Mouse (Mus musculus) midbrain, embryonic 16.5 days (tissue): ENCODE results near the gene Mcf2l. TPM values are rescaled to one million over a fixed set of nuclear protein-coding genes. Genes with fewer than 3 reads are reported as not detected.

Experiments
- ATAC-seq: fragments of 200-750 bp; cut with Nextera tagmentation; 2 replicates; pipeline ENCODE4 v1.8.0; 2017; ENCODE audit warnings: moderate TSS enrichment
- H3K27ac ChIP-seq: fragments of 300-500 bp; sonication (generic); 2 replicates; pipeline ENCODE4 v1.5.1; 2014; ENCODE audit warnings: mild to moderate bottlenecking, low read length, mixed read lengths
- H3K27me3 ChIP-seq: fragments of 300-500 bp; sonication (generic); 2 replicates; pipeline ENCODE4 v1.6.1; 2014; ENCODE audit warnings: low read depth, low read length, mixed read lengths; ENCODE audit not compliant: control insufficient read depth, insufficient read depth
- H3K36me3 ChIP-seq: fragments of 300-500 bp; sonication (generic); 2 replicates; pipeline ENCODE4 v1.6.1; 2014; ENCODE audit warnings: mild to moderate bottlenecking, low read length, moderate library complexity, mixed read lengths; ENCODE audit not compliant: control insufficient read depth, insufficient read depth
- H3K4me1 ChIP-seq: fragments of 300-500 bp; sonication (generic); 2 replicates; pipeline ENCODE4 v1.6.1; 2014; ENCODE audit warnings: mild to moderate bottlenecking, low read length, mixed read lengths; ENCODE audit not compliant: control insufficient read depth, insufficient read depth
- H3K4me2 ChIP-seq: fragments of 300-500 bp; sonication (generic); 2 replicates; pipeline ENCODE4 v1.6.1; 2014; ENCODE audit warnings: mild to moderate bottlenecking, low read length, mixed read lengths
- H3K4me3 ChIP-seq: fragments of 300-500 bp; sonication (generic); 2 replicates; pipeline ENCODE4 v1.5.1; 2014; ENCODE audit warnings: low read depth, mild to moderate bottlenecking, low read length, moderate library complexity, mixed read lengths
- H3K9ac ChIP-seq: fragments of 300-500 bp; sonication (generic); 2 replicates; pipeline ENCODE4 v1.6.1; 2014; ENCODE audit warnings: low read depth, low read length, mixed read lengths
- H3K9me3 ChIP-seq: fragments of 300-500 bp; sonication (generic); replicated peaks from 2 replicates; pipeline ENCODE4 v1.6.1; 2014; ENCODE audit warnings: mild to moderate bottlenecking, low read length, mixed read lengths; ENCODE audit not compliant: control insufficient read depth, poor library complexity, severe bottlenecking
- WGBS: fragments of 180-500 bp; shearing (Covaris S2); extraction: QIAGEN DNeasy Blood & Tissue Kit; methylation state at CpG from one replicate; pipeline ENCODE4 v1.1.7; 2014; 5-methylcytosine and 5-hydroxymethylcytosine counted together
- polyA plus RNA-seq: library from polyadenylated mRNA; unstranded; fragments of >200 nt; fragmentation: Nextera tagmentation; extraction: Ambion mirVana; gene quantifications from 2 replicates; pipeline ENCODE4 v1.2.1, GENCODE M21; 2015

Mcf2l gene
- polyA plus RNA-seq, 1 experiment from 2014 or later, result 190 TPM

DNA sequence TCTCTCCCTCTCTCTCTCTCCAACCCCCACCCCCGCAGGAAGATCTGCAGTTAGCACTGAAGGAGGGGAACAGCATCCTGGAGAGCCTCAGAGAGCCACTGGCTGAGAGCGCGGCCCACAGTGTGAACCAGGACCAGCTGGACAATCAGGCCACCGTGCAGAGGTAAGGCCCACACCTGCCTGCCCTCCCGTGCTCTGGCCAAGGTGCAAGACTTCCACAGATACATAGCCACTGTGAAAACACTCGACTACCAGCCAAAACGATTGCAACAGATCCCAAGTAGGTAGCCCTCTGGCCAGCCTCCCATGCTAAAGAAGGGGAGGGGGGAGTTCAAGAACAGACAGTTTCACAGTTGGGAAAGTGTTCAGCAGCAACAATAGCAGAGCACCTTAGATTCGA, 124.7 kb downstream of the Mcf2l start:
- no peak for ATAC-seq
- Histone ChIP-seq H3K9ac (no peak overlapping the region), H3K27me3 (no peaks in the 10 kb centered on the region), H3K4me3 (no peak overlapping the region), H3K4me2 (no peak overlapping the region), H3K27ac (no peak overlapping the region), H3K4me1 (no peaks in the 10 kb centered on the region), H3K36me3 (peaks cover 55% of the 10 kb centered on the region), H3K9me3 (no peaks in the 10 kb centered on the region)
- WGBS, result 95% methylated on average over 8 of the region's 8 CpGs

DNA sequence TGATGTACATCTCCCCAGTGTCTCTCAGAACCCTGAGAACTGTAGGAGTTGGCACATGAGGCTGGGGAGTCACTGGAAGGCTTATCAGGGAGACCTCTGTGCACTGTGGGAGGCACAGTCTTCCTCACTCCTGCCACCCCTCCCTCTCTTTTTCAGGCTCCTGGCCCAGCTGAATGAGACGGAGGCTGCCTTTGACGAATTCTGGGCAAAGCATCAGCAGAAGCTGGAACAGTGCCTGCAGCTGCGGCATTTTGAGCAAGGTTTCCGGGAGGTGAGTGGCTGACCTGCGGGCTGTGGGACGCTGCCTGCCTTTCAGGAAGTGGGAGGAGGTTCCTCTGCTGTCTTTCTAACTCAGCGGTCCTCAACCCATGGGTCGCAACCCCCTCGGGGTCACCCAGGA, 126.2 kb downstream of the Mcf2l start:
- Histone ChIP-seq H3K9ac (no peak overlapping the region), H3K27ac (no peak overlapping the region), H3K27me3 (no peaks in the 10 kb centered on the region), H3K4me2 (no peak overlapping the region), H3K36me3 (peaks cover 56% of the 10 kb centered on the region), H3K4me1 (no peaks in the 10 kb centered on the region), H3K4me3 (no peak overlapping the region), H3K9me3 (no peaks in the 10 kb centered on the region)
- 87% methylated on average over 9 of the region's 9 CpGs for WGBS
- no peak for ATAC-seq

DNA sequence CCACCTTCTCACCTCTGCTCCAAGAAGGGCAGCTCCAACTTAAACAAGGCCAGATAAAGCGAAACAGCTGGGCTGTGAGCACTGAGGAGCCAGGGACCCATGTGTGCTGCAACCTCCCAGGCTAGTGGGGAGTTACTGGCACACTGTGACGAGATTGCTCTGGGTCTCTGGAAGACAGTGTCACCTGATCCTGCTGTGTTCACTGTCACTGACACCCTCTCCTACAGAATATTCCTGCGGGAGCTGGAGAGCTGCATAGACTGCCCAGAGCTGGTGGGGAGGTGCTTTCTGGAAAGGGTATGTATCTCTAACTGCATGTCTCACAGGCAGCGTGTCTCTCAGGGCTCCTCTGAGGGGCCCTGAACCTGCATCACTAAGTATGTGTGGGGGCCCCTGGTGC, 133.9 kb downstream of the Mcf2l start:
- no peak overlapping the region for H3K4me3 ChIP-seq
- ATAC-seq, result no peak
- H3K9ac ChIP-seq, result no peak overlapping the region
- WGBS, result 79% methylated on average over 4 of the region's 4 CpGs
- no peaks in the 10 kb centered on the region for H3K4me1 ChIP-seq
- no peaks in the 10 kb centered on the region for H3K9me3 ChIP-seq
- no peak overlapping the region for H3K4me2 ChIP-seq
- no peaks in the 10 kb centered on the region for H3K27me3 ChIP-seq
- H3K36me3 ChIP-seq, result peaks cover 83% of the 10 kb centered on the region
- H3K27ac ChIP-seq, result no peak overlapping the region

DNA sequence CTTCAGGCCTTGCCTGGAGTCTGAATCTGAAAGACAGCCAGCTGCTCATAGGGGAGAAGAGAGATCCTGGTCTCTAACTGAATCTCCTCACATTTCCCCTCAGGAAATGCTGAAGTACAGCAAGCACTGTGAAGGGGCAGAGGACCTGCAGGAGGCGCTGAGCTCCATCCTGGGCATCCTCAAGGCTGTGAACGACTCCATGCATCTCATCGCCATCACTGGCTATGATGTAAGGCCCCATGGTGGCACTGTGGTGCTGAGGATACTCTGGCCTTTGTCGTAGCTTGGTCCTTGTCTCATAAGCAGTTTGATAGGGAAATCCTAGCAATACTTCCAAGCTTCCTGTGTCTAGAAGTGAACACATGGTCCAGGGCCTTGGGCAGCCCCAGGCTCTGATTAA, 136.7 kb downstream of the Mcf2l start:
- H3K9ac ChIP-seq, result no peak overlapping the region
- no peaks in the 10 kb centered on the region for H3K9me3 ChIP-seq
- peaks cover 89% of the 10 kb centered on the region for H3K36me3 ChIP-seq
- H3K4me3 ChIP-seq, result no peak overlapping the region
- no peak for ATAC-seq
- 63% methylated on average over 4 of the region's 4 CpGs for WGBS
- no peak overlapping the region for H3K4me2 ChIP-seq
- no peaks in the 10 kb centered on the region for H3K27me3 ChIP-seq
- no peaks in the 10 kb centered on the region for H3K4me1 ChIP-seq
- no peak overlapping the region for H3K27ac ChIP-seq

DNA sequence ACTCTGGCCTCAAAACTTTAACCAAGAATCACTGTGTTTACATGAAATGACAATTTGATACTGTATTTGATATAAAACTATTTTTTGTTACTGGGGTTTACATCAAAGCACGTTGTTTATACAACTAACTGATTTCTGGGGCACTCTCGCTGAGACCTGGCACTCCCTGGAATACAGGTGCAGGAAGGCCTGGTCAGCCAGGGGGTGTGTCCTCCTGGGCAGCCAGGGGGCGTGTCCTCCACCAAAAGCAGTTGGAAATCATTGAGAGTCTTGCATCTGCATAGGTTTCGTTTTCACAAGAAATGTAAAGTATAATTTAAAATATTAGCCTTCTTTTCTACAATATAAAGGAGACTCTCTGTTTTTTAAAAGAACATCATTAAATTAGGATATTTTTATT, 146.0 kb downstream of the Mcf2l start:
- 72% methylated on average over 4 of the region's 4 CpGs for WGBS
- peaks cover 42% of the 10 kb centered on the region for H3K36me3 ChIP-seq
- H3K4me1 ChIP-seq, result no peaks in the 10 kb centered on the region

DNA sequence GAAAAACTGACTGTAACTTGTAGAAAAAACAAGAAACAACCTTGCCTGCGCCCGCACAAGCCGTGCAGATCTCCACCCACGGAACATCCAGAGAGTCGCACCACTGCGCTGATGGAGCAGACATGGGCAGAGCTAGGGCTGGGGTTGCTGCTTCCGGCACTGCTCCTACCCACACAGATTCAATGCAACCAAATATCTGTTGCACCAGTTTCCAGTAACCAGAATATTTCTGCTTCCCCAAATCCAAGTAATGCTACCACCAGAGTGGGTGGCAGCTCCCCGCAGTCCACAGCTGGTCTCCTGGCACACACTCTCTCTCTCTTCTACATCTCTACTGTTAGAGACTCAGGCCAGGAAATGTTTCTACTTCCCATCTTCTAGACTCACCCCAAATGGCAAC, 148.2 kb downstream of the Mcf2l start:
- Histone ChIP-seq H3K27me3 (no peaks in the 10 kb centered on the region), H3K36me3 (peaks cover 26% of the 10 kb centered on the region), H3K9me3 (no peaks in the 10 kb centered on the region), H3K4me2 (no peak overlapping the region), H3K4me1 (no peaks in the 10 kb centered on the region), H3K9ac (no peak overlapping the region), H3K4me3 (no peak overlapping the region), H3K27ac (no peak overlapping the region)
- 98% methylated on average over 8 of the region's 8 CpGs for WGBS
- ATAC-seq, result no peak

More for the DNA sequence above, 146.0 kb downstream of the Mcf2l start:
- H3K27ac ChIP-seq, result no peak overlapping the region
- H3K9me3 ChIP-seq, result no peaks in the 10 kb centered on the region
- no peak overlapping the region for H3K9ac ChIP-seq
- no peaks in the 10 kb centered on the region for H3K27me3 ChIP-seq
- ATAC-seq, result no peak
- no peak overlapping the region for H3K4me2 ChIP-seq
- no peak overlapping the region for H3K4me3 ChIP-seq

DNA sequence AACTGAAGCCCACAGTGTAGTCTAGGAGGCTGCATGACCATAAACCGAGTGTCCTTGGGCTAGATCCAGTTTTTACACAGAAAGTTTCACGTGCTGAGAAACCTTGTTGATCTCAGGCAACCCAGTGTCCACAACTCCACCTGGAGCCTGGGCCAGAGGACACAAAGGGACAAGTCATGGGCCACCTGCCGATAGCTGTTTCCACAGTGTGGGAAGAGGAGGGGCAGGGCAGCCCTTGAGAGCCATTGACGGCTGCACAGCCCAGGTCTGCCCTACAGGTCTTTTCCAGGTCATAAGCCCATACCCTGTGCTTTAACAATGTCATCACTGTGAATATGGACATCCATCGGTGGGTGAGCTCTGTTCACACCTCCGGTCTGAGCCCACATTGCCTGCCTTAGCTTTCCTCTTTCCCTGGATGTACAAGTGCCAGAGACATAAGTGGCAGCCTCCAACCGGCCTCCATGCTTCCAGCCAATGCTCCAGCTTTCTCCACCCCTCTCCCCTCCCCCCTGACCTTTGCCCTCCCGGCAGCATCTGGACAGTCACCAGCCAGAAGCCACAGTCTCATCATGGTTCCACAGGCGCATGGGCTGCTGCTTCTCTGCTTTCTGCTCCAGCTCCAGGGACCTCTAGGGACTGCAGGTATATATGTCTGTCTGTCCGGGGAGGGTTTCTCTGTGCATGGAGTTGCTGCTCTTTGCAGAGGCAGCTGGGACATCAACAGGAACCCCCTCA, 152.1 kb downstream of the Mcf2l start, which contains the start of gene F7:
Gene F7 (plus strand): TSS at position 548 of the 738 bp plus-strand sequence.
- 0 out of 2 replicates have a peak, but pooled peaks have one; percentile 51 for ATAC-seq
- H3K4me3 ChIP-seq, result no peak within 1 kb of the TSS
- peaks cover 2% of the 10 kb centered on the region; the same call in 1 of the 2 replicates for H3K36me3 ChIP-seq
- no peaks in the 10 kb centered on the region for H3K9me3 ChIP-seq
- H3K4me1 ChIP-seq, result no peaks in the 10 kb centered on the region
- H3K27ac ChIP-seq, result no peak within 1 kb of the TSS
- H3K4me2 ChIP-seq, result no peak within 1 kb of the TSS
- H3K9ac ChIP-seq, result no peak within 1 kb of the TSS
- WGBS, result 68% methylated on average over 10 of the region's 10 CpGs
- no peaks in the 10 kb centered on the region for H3K27me3 ChIP-seq

DNA sequence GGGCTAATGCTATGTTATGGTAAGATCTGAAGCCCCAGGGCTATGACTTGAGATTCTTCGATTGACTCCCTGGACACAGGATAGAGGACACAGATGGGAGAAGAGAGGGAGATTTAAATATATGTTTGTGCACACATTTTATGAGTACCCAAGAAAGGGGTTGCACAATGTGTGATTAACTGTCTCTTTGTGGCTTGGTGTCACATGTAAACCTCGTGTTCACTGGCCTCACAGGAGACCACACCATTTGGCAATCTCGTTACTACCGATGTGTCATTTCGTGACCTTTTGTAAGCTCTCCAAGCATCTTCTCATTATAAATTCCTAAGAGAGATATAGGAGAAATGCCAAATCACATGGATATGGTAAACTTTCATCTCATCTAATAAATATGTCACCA, 154.0 kb downstream of the Mcf2l start:
- 93% methylated on average over 5 of the region's 5 CpGs for WGBS
- Histone ChIP-seq H3K27ac (no peak overlapping the region), H3K9ac (no peak overlapping the region), H3K9me3 (no peaks in the 10 kb centered on the region), H3K27me3 (no peaks in the 10 kb centered on the region), H3K4me1 (no peaks in the 10 kb centered on the region), H3K4me2 (no peak overlapping the region), H3K36me3 (no peaks in the 10 kb centered on the region; the same call in 1 of the 2 replicates), H3K4me3 (no peak overlapping the region)
- no peak for ATAC-seq

DNA sequence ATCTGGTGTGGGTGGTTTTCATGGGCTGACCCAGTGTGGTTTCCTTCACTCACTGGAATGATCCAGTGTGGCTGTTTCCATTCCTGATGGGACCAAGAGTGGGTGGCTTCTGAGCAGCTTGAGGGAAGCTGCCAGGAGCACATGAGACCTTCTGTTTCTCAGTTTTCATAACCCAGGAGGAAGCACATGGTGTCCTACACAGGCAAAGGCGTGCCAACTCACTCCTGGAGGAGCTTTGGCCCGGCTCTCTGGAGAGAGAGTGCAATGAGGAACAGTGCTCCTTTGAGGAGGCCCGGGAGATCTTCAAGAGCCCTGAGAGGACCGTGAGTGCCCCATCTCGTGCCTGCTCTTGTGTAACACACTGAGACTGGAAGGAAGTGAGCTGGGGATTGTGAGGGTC, 154.9 kb downstream of the Mcf2l start:
- no peaks in the 10 kb centered on the region; the same call in 1 of the 2 replicates for H3K36me3 ChIP-seq
- no peaks in the 10 kb centered on the region for H3K4me1 ChIP-seq
- H3K27ac ChIP-seq, result no peak overlapping the region
- H3K9ac ChIP-seq, result no peak overlapping the region
- no peak for ATAC-seq
- no peak overlapping the region for H3K4me3 ChIP-seq
- H3K4me2 ChIP-seq, result no peak overlapping the region
- H3K27me3 ChIP-seq, result no peaks in the 10 kb centered on the region
- 76% methylated on average over 5 of the region's 5 CpGs for WGBS
- no peaks in the 10 kb centered on the region for H3K9me3 ChIP-seq
